Mouse (Mus musculus): ENCODE results near the gene S100a5.
A peak's percentile ranks its signal among the peaks of the same experiment; 100 is the strongest.

The S100a5 gene

GRCm38 (mm10) chr3:90625496-90625895, 17.2 kb downstream of the S100a5 start:
- no peak for DNase-seq (ENCODE audit: low read depth, low spot score)

GRCm38 (mm10) chr3:90626266-90627021, 18.1 kb downstream of the S100a5 start:
- no peak for DNase-seq (ENCODE audit: low read depth, low spot score)

GRCm38 (mm10) chr3:90627366-90627765, 19.0 kb downstream of the S100a5 start:
- DNase-seq (ENCODE audit: low read depth, low spot score) = no peak

GRCm38 (mm10) chr3:90627807-90628206, 19.5 kb downstream of the S100a5 start:
- peak; percentile 60 for DNase-seq (ENCODE audit: low read depth, low spot score)

- DNase-seq (ENCODE audit: low read depth, low spot score) = no peak
Observed at GRCm38 (mm10) chr3:90629298-90629697, 21.0 kb downstream of the S100a5 start.

GRCm38 (mm10) chr3:90631984-90632383, 23.7 kb downstream of the S100a5 start:
- no peak for DNase-seq (ENCODE audit: low read depth, low spot score)

GRCm38 (mm10) chr3:90638511-90639275, 30.4 kb downstream of the S100a5 start:
- no peak for DNase-seq (ENCODE audit: low read depth, low spot score)

GRCm38 (mm10) chr3:90639511-90640154, 31.3 kb downstream of the S100a5 start:
- peak; percentile 80 for DNase-seq (ENCODE audit: low read depth, low spot score)

GRCm38 (mm10) chr3:90640981-90641380, 32.7 kb downstream of the S100a5 start:
- DNase-seq (ENCODE audit: low read depth, low spot score) = no peak

GRCm38 (mm10) chr3:90644220-90644619, 35.9 kb downstream of the S100a5 start:
- peak; percentile 73 for DNase-seq (ENCODE audit: low read depth, low spot score)

GRCm38 (mm10) chr3:90647291-90647690, 39.0 kb downstream of the S100a5 start:
- DNase-seq (ENCODE audit: low read depth, low spot score) = no peak

GRCm38 (mm10) chr3:90648981-90649380, 40.7 kb downstream of the S100a5 start:
- no peak for DNase-seq (ENCODE audit: low read depth, low spot score)

GRCm38 (mm10) chr3:90649832-90650231, 41.5 kb downstream of the S100a5 start:
- DNase-seq (ENCODE audit: low read depth, low spot score) = no peak

- DNase-seq (ENCODE audit: low read depth, low spot score) = peak; percentile 78
Observed at GRCm38 (mm10) chr3:90652878-90653508, 44.7 kb downstream of the S100a5 start.

GRCm38 (mm10) chr3:90653717-90654116, 45.4 kb downstream of the S100a5 start, which contains the start of gene S100a7a:
TSS of gene S100a7a (plus strand) at chr3:90654017.
- no peak for DNase-seq (ENCODE audit: low read depth, low spot score)

- DNase-seq (ENCODE audit: low read depth, low spot score) = peak; percentile 7
Observed at GRCm38 (mm10) chr3:90657405-90657804, 49.1 kb downstream of the S100a5 start.

GRCm38 (mm10) chr3:90659364-90660044, 51.2 kb downstream of the S100a5 start:
- no peak for DNase-seq (ENCODE audit: low read depth, low spot score)
